In the genomic region with DNA sequence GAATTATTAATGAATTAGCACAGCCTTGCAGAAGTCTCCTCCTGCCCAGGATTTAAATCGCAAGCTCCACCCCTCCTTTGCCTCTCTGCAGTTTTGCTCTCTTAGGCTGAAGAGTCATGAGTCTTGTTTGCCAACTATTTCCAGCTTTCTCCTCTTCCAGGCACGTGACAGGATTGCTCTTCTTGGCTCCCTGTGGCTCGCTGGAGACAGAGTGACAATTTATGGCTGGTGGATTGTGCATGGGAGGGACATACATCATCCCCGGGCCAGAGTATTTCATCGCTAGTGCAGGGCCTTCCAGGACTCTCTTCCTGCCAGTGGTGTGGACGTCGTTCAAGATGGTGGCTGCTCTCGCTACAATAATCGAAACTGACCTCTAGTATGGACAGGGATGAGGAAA, we compare ENCODE assay signal across 14 mouse cellular contexts.
A peak's percentile ranks its signal among the peaks of the same experiment; 100 is the strongest.
DNase-seq lines count a peak whose midpoint lies in the region; ATAC-seq lines count a peak whose summit lies in the region.
"Had no signal": no experiment of that assay in that cellular context is flagged by ENCODE, and none has a peak within 500 bp of the region (broad histone marks: within the 10 kb centered on the region; RNA-seq: fewer than 3 reads in every experiment).

No protein-coding gene starts in this region.

- peak; percentile 79 for ATAC-seq in lung, embryonic 16.5 days (ENCODE audit: low read depth)
- ATAC-seq: hindbrain, embryonic 16.5 days had no signal

- no peaks in the 10 kb centered on the region for H3K27me3 ChIP-seq in lung, embryonic 16.5 days (ENCODE audit: control insufficient read depth, insufficient read depth, low read depth, low read length)
- H3K27me3 ChIP-seq: embryonic facial prominence, embryonic 12.5 days; forebrain, embryonic 12.5 days; midbrain, embryonic 12.5 days had no signal

- WGBS in lung, embryonic 16.5 days = 60% methylated on average over 9 of the region's 9 CpGs

- no peak overlapping the region for H3K4me3 ChIP-seq in lung, embryonic 16.5 days (ENCODE audit: low read length)
- H3K4me3 ChIP-seq: embryonic facial prominence, embryonic 12.5 days; forebrain, embryonic 12.5 days; midbrain, embryonic 12.5 days had no signal

- H3K4me1 ChIP-seq in lung, embryonic 16.5 days (replicated peaks; ENCODE audit: control insufficient read depth, insufficient read depth, low read length) = peaks cover 7% of the 10 kb centered on the region

- no peaks in the 10 kb centered on the region for H3K9me3 ChIP-seq in lung, embryonic 16.5 days (ENCODE audit: control insufficient read depth, low read length)
- H3K9me3 ChIP-seq: embryonic facial prominence, embryonic 12.5 days; forebrain, embryonic 12.5 days; midbrain, embryonic 12.5 days had no signal

- peak; percentile 55 for DNase-seq in gastrocnemius, adult 18-20 months (ENCODE audit: low spot score)
- no peak for DNase-seq in gastrocnemius, postnatal 4 days (ENCODE audit: low spot score in 2 of 2)
- peak; percentile 61 for DNase-seq in adrenal gland, adult 8-10 months
- DNase-seq in kidney, adult 9 months = peak; percentile 65
- DNase-seq in B cell, adult 2 months = no peak
- DNase-seq in T-cell, adult 2 months (ENCODE audit: low spot score) = no peak
- DNase-seq in ovary, postnatal 36 days (ENCODE audit: low spot score) = no peak
- DNase-seq: cerebellum, postnatal 10 days had no signal

- H3K9ac ChIP-seq in lung, embryonic 16.5 days (ENCODE audit: low read length) = no peak overlapping the region
- H3K9ac ChIP-seq: embryonic facial prominence, embryonic 12.5 days; forebrain, embryonic 12.5 days; liver, embryonic 14.5 days; midbrain, embryonic 12.5 days had no signal

- no peaks in the 10 kb centered on the region for H3K36me3 ChIP-seq in lung, embryonic 16.5 days (ENCODE audit: control insufficient read depth, insufficient read depth, low read length)
- H3K36me3 ChIP-seq: embryonic facial prominence, embryonic 12.5 days; forebrain, embryonic 12.5 days; midbrain, embryonic 12.5 days had no signal

- no peak overlapping the region for H3K4me2 ChIP-seq in lung, embryonic 16.5 days (ENCODE audit: low read depth, low read length)
- H3K4me2 ChIP-seq: embryonic facial prominence, embryonic 12.5 days; forebrain, embryonic 12.5 days; midbrain, embryonic 12.5 days had no signal

- H3K27ac ChIP-seq in lung, embryonic 16.5 days (ENCODE audit: low read length) = no peak overlapping the region
- H3K27ac ChIP-seq: embryonic facial prominence, embryonic 12.5 days; forebrain, embryonic 12.5 days; liver, embryonic 14.5 days; midbrain, embryonic 12.5 days had no signal

Comparison
In these comparisons a context has a peak if more than half of its experiments do, and no peak if none do; other contexts are left out.
1. DNase-seq: peak in gastrocnemius, adult 18-20 months (single experiment), adrenal gland, adult 8-10 months (single experiment) and kidney, adult 9 months (single experiment); none in gastrocnemius, postnatal 4 days (0 of 2), B cell, adult 2 months (0 of 2), T-cell, adult 2 months (single experiment) and ovary, postnatal 36 days (single experiment).